Mouse (Mus musculus): ENCODE data around the gene Zc3h4. TPM values are rescaled to one million over a fixed set of nuclear protein-coding genes. Genes with fewer than 3 reads are reported as not detected.

Zc3h4 gene
- polyA plus RNA-seq, 1 experiment, result 24.8 TPM

- no peaks in the 10 kb centered on the region for H3K36me3 ChIP-seq (ENCODE audit: control insufficient read depth, insufficient read depth)
- no peak overlapping the region for H3ac ChIP-seq (ENCODE audit: control insufficient read depth, insufficient read length)
- TF ChIP-seq TCF12 (IDR thresholded peaks at IDR 0.05; ENCODE audit: insufficient read depth, poor library complexity, severe bottlenecking) (no peak), CEBPB (IDR thresholded peaks at IDR 0.05; ENCODE audit: insufficient read depth, poor library complexity, severe bottlenecking) (no peak), TCF3 (IDR thresholded peaks at IDR 0.05; ENCODE audit: insufficient read length, low read depth) (no peak), E2F4 (IDR thresholded peaks at IDR 0.05; ENCODE audit: insufficient read depth) (no peak), POLR2A (IDR thresholded peaks at IDR 0.05; ENCODE audit: insufficient read length, low read depth) (no peak), POLR2AphosphoS2 (IDR thresholded peaks at IDR 0.05; ENCODE audit: insufficient read length, low read depth) (no peak)
- no peaks in the 10 kb centered on the region for H3K79me2 ChIP-seq (ENCODE audit: control insufficient read depth, insufficient read depth)
- peaks cover 55% of the 10 kb centered on the region for H3K27me3 ChIP-seq (ENCODE audit: control insufficient read depth, insufficient read depth, insufficient read length)
- no peak overlapping the region for H3K4me2 ChIP-seq (ENCODE audit: low read depth)
- H3K4me3 ChIP-seq, result no peak overlapping the region
These were observed 70.8 kb downstream of the Zc3h4 start for GRCm38 (mm10) chr7:16471549-16471948.

GRCm38 (mm10) chr7:16472116-16472709 lies 71.5 kb downstream of the Zc3h4 start:
- Histone ChIP-seq H3K79me2 (ENCODE audit: control insufficient read depth, insufficient read depth) (no peaks in the 10 kb centered on the region), H3K4me2 (ENCODE audit: low read depth) (no peak overlapping the region), H3ac (ENCODE audit: control insufficient read depth, insufficient read length) (no peak overlapping the region), H3K36me3 (ENCODE audit: control insufficient read depth, insufficient read depth) (no peaks in the 10 kb centered on the region), H3K4me3 (no peak overlapping the region), H3K27me3 (ENCODE audit: control insufficient read depth, insufficient read depth, insufficient read length) (peaks cover 62% of the 10 kb centered on the region)
- TF ChIP-seq USF1 (IDR thresholded peaks at IDR 0.05; ENCODE audit: low read depth), result no peak
- TF ChIP-seq MYOD1 (IDR thresholded peaks at IDR 0.05; ENCODE audit: control insufficient read depth in 1 of 3, insufficient read length in 2 of 3, low read depth in 2 of 3), result no peak
- no peak for TF ChIP-seq POLR2A (IDR thresholded peaks at IDR 0.05; ENCODE audit: insufficient read length, low read depth)

- H3K27me3 ChIP-seq (ENCODE audit: control insufficient read depth, insufficient read depth, insufficient read length), result peaks cover 59% of the 10 kb centered on the region
- TF ChIP-seq REST (IDR thresholded peaks at IDR 0.05; ENCODE audit: insufficient read depth, insufficient read length), result no peak
- no peak for TF ChIP-seq CEBPB (IDR thresholded peaks at IDR 0.05; ENCODE audit: insufficient read depth, poor library complexity, severe bottlenecking)
- no peak for TF ChIP-seq TCF12 (IDR thresholded peaks at IDR 0.05; ENCODE audit: insufficient read depth, poor library complexity, severe bottlenecking)
- no peak for TF ChIP-seq POLR2A (IDR thresholded peaks at IDR 0.05; ENCODE audit: insufficient read length, low read depth)
- no peak for TF ChIP-seq POLR2AphosphoS2 (IDR thresholded peaks at IDR 0.05; ENCODE audit: insufficient read length, low read depth)
- TF ChIP-seq TCF3 (IDR thresholded peaks at IDR 0.05; ENCODE audit: insufficient read length, low read depth), result no peak
- TF ChIP-seq SRF (IDR thresholded peaks at IDR 0.05; ENCODE audit: control insufficient read depth, insufficient read length, low read depth), result no peak
- no peak for TF ChIP-seq MAX (IDR thresholded peaks at IDR 0.05; ENCODE audit: low read depth)
- no peak for TF ChIP-seq MYOG (IDR thresholded peaks at IDR 0.05; ENCODE audit: control insufficient read depth in 1 of 3, insufficient read depth in 1 of 3, insufficient read length in 2 of 3, low read depth in 2 of 3)
- TF ChIP-seq USF1 (IDR thresholded peaks at IDR 0.05; ENCODE audit: low read depth), result no peak
- TF ChIP-seq MYOD1 (IDR thresholded peaks at IDR 0.05; ENCODE audit: control insufficient read depth in 1 of 3, insufficient read length in 2 of 3, low read depth in 2 of 3), result no peak
- TF ChIP-seq E2F4 (IDR thresholded peaks at IDR 0.05; ENCODE audit: insufficient read depth), result no peak
- no peaks in the 10 kb centered on the region for H3K79me2 ChIP-seq (ENCODE audit: control insufficient read depth, insufficient read depth)
- no peaks in the 10 kb centered on the region for H3K36me3 ChIP-seq (ENCODE audit: control insufficient read depth, insufficient read depth)
- H3ac ChIP-seq (ENCODE audit: control insufficient read depth, insufficient read length), result no peak overlapping the region
- H3K4me3 ChIP-seq, result no peak overlapping the region
- H3K4me2 ChIP-seq (ENCODE audit: low read depth), result no peak overlapping the region
These were observed 73.1 kb downstream of the Zc3h4 start for GRCm38 (mm10) chr7:16473847-16474246.

GRCm38 (mm10) chr7:16474445-16474844 lies 73.7 kb downstream of the Zc3h4 start:
- Histone ChIP-seq H3K79me2 (ENCODE audit: control insufficient read depth, insufficient read depth) (no peaks in the 10 kb centered on the region), H3K4me3 (no peak overlapping the region)

DNA sequence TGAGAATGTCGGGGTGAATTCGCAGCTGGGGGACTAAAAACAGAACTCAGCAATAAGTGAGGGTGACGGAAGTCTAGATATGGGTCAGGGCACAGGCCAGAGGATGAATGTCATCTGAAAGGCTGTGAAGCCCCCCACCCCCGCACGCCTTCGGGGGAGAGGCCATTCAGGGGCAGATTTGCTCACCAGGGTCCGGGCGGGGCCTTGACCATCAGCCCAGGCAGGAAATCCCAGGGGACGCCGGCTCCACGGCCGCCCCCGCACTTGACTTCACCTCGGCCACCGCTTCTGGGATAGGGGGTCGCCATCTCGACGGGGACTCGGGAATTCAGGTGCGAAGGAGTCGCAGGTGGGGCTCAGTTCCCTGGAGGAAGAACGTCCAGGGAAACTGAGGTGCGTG lies 74.6 kb downstream of the Zc3h4 start:
- H3K4me2 ChIP-seq (ENCODE audit: low read depth), result no peak overlapping the region
- no peak for TF ChIP-seq REST (IDR thresholded peaks at IDR 0.05; ENCODE audit: insufficient read depth, insufficient read length)
- no peaks in the 10 kb centered on the region for H3K79me2 ChIP-seq (ENCODE audit: control insufficient read depth, insufficient read depth)
- no peak overlapping the region for H3ac ChIP-seq (ENCODE audit: control insufficient read depth, insufficient read length)
- peaks cover 59% of the 10 kb centered on the region for H3K27me3 ChIP-seq (ENCODE audit: control insufficient read depth, insufficient read depth, insufficient read length)
- no peaks in the 10 kb centered on the region for H3K36me3 ChIP-seq (ENCODE audit: control insufficient read depth, insufficient read depth)
- no peak overlapping the region for H3K4me3 ChIP-seq

More at GRCm38 (mm10) chr7:16474445-16474844, 73.7 kb downstream of the Zc3h4 start:
- Histone ChIP-seq H3K36me3 (ENCODE audit: control insufficient read depth, insufficient read depth) (no peaks in the 10 kb centered on the region), H3ac (ENCODE audit: control insufficient read depth, insufficient read length) (no peak overlapping the region), H3K4me2 (ENCODE audit: low read depth) (no peak overlapping the region), H3K27me3 (ENCODE audit: control insufficient read depth, insufficient read depth, insufficient read length) (peaks cover 58% of the 10 kb centered on the region)
- TF ChIP-seq E2F4 (IDR thresholded peaks at IDR 0.05; ENCODE audit: insufficient read depth) (no peak), TCF12 (IDR thresholded peaks at IDR 0.05; ENCODE audit: insufficient read depth, poor library complexity, severe bottlenecking) (no peak)
